Mouse (Mus musculus): ENCODE results near the gene Pola2. TPM values are rescaled to one million over a fixed set of nuclear protein-coding genes. Genes with fewer than 3 reads are reported as not detected.

Gene Pola2
- polyA plus RNA-seq (2012; rRNA removed): 22.8 and 27.7 TPM in 2 replicates

GRCm38 (mm10) chr19:5963883-5964562 is at the start of gene Pola2:
Gene Pola2 (minus strand): TSS chr19:5964202.

DNA sequence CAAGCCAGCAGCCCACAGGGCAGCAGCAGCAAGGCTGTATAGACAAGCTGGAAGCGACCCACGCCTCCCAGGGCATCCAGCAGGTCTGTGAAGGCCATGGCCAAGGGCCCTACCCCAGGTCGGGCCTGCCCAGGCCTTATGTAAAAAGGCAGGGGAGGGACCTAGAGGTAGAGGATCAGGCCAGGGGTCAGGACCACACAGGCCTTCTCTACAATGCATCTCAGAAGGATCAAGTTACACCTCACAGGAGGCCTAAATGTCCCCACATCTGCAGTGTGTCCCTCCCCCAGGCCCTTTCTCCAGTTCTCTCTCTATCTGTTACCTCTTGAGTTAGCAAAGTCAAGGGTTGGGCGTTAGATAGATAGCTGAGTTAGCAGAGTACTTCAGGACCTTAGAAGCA is 22.0 kb upstream of the Pola2 start, which contains the start of gene Slc22a20:
Gene Slc22a20 (minus strand): TSS at position 101 of the 400 bp plus-strand sequence.

DNA sequence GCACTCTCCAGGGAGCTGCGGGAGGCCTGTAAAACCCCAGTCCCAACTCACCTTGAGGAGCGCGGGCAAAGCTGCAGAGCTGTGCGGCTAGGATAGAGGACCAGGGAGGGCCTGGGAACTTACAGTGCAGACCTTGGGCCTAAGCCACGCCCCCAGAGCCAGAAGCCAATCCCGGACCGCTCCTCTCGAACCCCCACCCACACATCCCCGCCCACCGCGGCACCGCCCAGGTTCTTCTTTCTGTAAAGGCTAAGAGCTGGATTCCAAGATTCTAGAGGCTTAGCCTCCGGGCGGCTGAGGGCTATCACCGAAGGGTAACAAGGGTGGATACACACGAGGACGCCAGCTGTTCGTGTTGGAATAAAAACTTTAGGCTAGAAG is 39.3 kb downstream of the Pola2 start, which contains the start of gene Cdc42ep2:
Gene Cdc42ep2 (minus strand): TSS at position 104 of the 381 bp plus-strand sequence.

GRCm38 (mm10) chr19:5913007-5913719 is 50.8 kb downstream of the Pola2 start, which contains the start of gene Dpf2:
Gene Dpf2 (minus strand): TSS chr19:5913010.

GRCm38 (mm10) chr19:5894002-5894678 is 69.9 kb downstream of the Pola2 start, which contains the start of gene Tigd3:
Gene Tigd3 (minus strand): TSS chr19:5894149.

Other genes with a start within 250 kb of the Pola2 start
- 82.2 and 84.7 TPM in 2 replicates for gene Ehbp1l1, start 237.9 kb downstream of the Pola2 start, polyA plus RNA-seq (2012; rRNA removed)
- gene Fam89b, start 234.5 kb downstream of the Pola2 start, polyA plus RNA-seq (2012; rRNA removed): 138 and 150 TPM in 2 replicates
- 63.8 and 65.6 TPM in 2 replicates for gene Ltbp3, start 223.3 kb downstream of the Pola2 start, polyA plus RNA-seq (2012; rRNA removed)
- gene Scyl1, start 192.8 kb downstream of the Pola2 start, polyA plus RNA-seq (2012; rRNA removed): 98.9 and 102 TPM in 2 replicates
- gene Frmd8, start 88.9 kb downstream of the Pola2 start, polyA plus RNA-seq (2012; rRNA removed): 29.7 and 32.5 TPM in 2 replicates
- gene Slc25a45, start 86.4 kb downstream of the Pola2 start, polyA plus RNA-seq (2012; rRNA removed): 7.3 and 9.9 TPM in 2 replicates
- gene Tigd3, start 70.1 kb downstream of the Pola2 start, polyA plus RNA-seq (2012; rRNA removed): 0.57 and 0.62 TPM in 2 replicates
- gene Dpf2, start 51.2 kb downstream of the Pola2 start, polyA plus RNA-seq (2012; rRNA removed): 53.4 and 61.3 TPM in 2 replicates
- 7.0 and 7.3 TPM in 2 replicates for gene Cdc42ep2, start 39.4 kb downstream of the Pola2 start, polyA plus RNA-seq (2012; rRNA removed)
- 0.06 TPM in 1 of 2 replicates, not detected in the other for gene Slc22a20, start 21.9 kb upstream of the Pola2 start, polyA plus RNA-seq (2012; rRNA removed)
- 69.9 and 86.7 TPM in 2 replicates for gene Capn1, start 51.7 kb upstream of the Pola2 start, polyA plus RNA-seq (2012; rRNA removed)
- 56.5 and 68.0 TPM in 2 replicates for gene Syvn1, start 82.4 kb upstream of the Pola2 start, polyA plus RNA-seq (2012; rRNA removed)
- 11.1 and 13.7 TPM in 2 replicates for gene Mrpl49, start 93.6 kb upstream of the Pola2 start, polyA plus RNA-seq (2012; rRNA removed)
- 2,245 and 2,287 TPM in 2 replicates for gene Fau, start 93.6 kb upstream of the Pola2 start, polyA plus RNA-seq (2012; rRNA removed)
- gene Znhit2, start 97.0 kb upstream of the Pola2 start, polyA plus RNA-seq (2012; rRNA removed): 81.0 and 86.7 TPM in 2 replicates
- gene Tm7sf2, start 104.2 kb upstream of the Pola2 start, polyA plus RNA-seq (2012; rRNA removed): 68.6 and 88.1 TPM in 2 replicates
- 86.3 and 87.2 TPM in 2 replicates for gene Vps51, start 113.0 kb upstream of the Pola2 start, polyA plus RNA-seq (2012; rRNA removed)
- gene Tmem262, start 115.8 kb upstream of the Pola2 start, polyA plus RNA-seq (2012; rRNA removed): 1.3 TPM in 1 of 2 replicates, not detected in the other
- gene Gm28374, start 118.1 kb upstream of the Pola2 start, polyA plus RNA-seq (2012; rRNA removed): 0.34 and 0.72 TPM in 2 replicates
- 96.4 and 116 TPM in 2 replicates for gene Zfpl1, start 120.8 kb upstream of the Pola2 start, polyA plus RNA-seq (2012; rRNA removed)
- gene Cdca5, start 120.8 kb upstream of the Pola2 start, polyA plus RNA-seq (2012; rRNA removed): 3.2 and 4.1 TPM in 2 replicates
- gene AC131692.1, start 130.2 kb upstream of the Pola2 start, polyA plus RNA-seq (2012; rRNA removed): not detected in 2 replicates
- gene Naaladl1, start 141.6 kb upstream of the Pola2 start, polyA plus RNA-seq (2012; rRNA removed): 17.8 and 47.8 TPM in 2 replicates
- gene Sac3d1, start 154.4 kb upstream of the Pola2 start, polyA plus RNA-seq (2012; rRNA removed): 60.1 and 60.7 TPM in 2 replicates
- gene Snx15, start 164.1 kb upstream of the Pola2 start, polyA plus RNA-seq (2012; rRNA removed): 59.0 and 65.6 TPM in 2 replicates
- 60.8 and 73.8 TPM in 2 replicates for gene Batf2, start 176.8 kb upstream of the Pola2 start, polyA plus RNA-seq (2012; rRNA removed)
- 95.4 and 114 TPM in 2 replicates for gene Arl2, start 177.3 kb upstream of the Pola2 start, polyA plus RNA-seq (2012; rRNA removed)
- gene Majin, start 220.2 kb upstream of the Pola2 start, polyA plus RNA-seq (2012; rRNA removed): 0.12 and 0.91 TPM in 2 replicates

Data from colon, adult 2 months (tissue).